Mouse (Mus musculus): ENCODE measurements around the gene Lmntd1. TPM values are rescaled to one million over a fixed set of nuclear protein-coding genes. Genes with fewer than 3 reads are reported as not detected.

Lmntd1 gene
- polyA plus RNA-seq, 1 experiment from 2014 or later: not detected

- DNase-seq (no peak), ATAC-seq (no peak)
- H3K27ac ChIP-seq (ENCODE audit: low read depth): no peak overlapping the region
- WGBS (ENCODE audit: insufficient replicate concordance): 60% methylated on average over 2 of the region's 2 CpGs
- TF ChIP-seq CTCF (IDR thresholded peaks at IDR 0.05; ENCODE audit: low read depth) (no peak), EP300 (IDR thresholded peaks at IDR 0.05; ENCODE audit: low read depth) (no peak)
- H3K36me3 ChIP-seq (replicated peaks; ENCODE audit: insufficient read depth, low read length): no peaks in the 10 kb centered on the region
- H3K9ac ChIP-seq (replicated peaks): no peak overlapping the region
- no peak overlapping the region for H3K4me2 ChIP-seq (ENCODE audit: low read depth, low read length)
- no peak overlapping the region for H3K4me3 ChIP-seq (ENCODE audit: low read depth, low read length)
- no peaks in the 10 kb centered on the region for H3K27me3 ChIP-seq (ENCODE audit: insufficient read depth, low read length)
- H3K4me1 ChIP-seq (ENCODE audit: insufficient read depth): no peaks in the 10 kb centered on the region; the same call in 1 of the 2 replicates
- H3K9me3 ChIP-seq (ENCODE audit: low read length): peaks cover 3% of the 10 kb centered on the region; the same call in 1 of the 2 replicates
Measured at GRCm38 (mm10) chr6:145634454-145634853, 20.3 kb upstream of the Lmntd1 start.

DNA sequence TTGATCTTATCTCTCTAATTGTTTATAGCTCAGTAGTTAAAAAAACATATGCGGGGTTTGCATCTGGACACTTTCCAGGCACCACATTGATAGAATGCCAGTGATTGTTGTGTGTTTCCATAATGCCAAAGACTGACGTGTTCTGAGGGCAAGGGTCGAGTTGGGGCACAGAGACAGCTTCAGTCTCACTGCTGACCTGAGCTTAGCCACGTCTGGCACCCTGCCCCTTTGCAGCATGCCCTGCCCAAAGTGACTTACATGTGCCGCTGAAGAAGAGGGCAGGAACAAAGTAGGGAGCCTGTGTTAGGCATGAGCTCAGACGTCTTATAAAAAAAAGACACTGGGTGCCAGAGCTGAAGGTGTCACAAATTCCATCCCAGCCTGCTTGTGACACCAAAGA lies 16.1 kb upstream of the Lmntd1 start:
- Histone ChIP-seq H3K4me3 (ENCODE audit: low read depth, low read length) (no peak overlapping the region), H3K4me2 (ENCODE audit: low read depth, low read length) (no peak overlapping the region), H3K9ac (replicated peaks) (no peak overlapping the region), H3K27me3 (ENCODE audit: insufficient read depth, low read length) (no peaks in the 10 kb centered on the region), H3K27ac (ENCODE audit: low read depth) (no peak overlapping the region), H3K36me3 (replicated peaks; ENCODE audit: insufficient read depth, low read length) (no peaks in the 10 kb centered on the region), H3K9me3 (ENCODE audit: low read length) (peaks cover 3% of the 10 kb centered on the region; the same call in 1 of the 2 replicates), H3K4me1 (ENCODE audit: insufficient read depth) (no peaks in the 10 kb centered on the region)
- no peak for ATAC-seq
- TF ChIP-seq EP300 (IDR thresholded peaks at IDR 0.05; ENCODE audit: low read depth) (no peak), CTCF (IDR thresholded peaks at IDR 0.05; ENCODE audit: low read depth) (no peak)
- 59% methylated on average over 6 of the region's 6 CpGs for WGBS (ENCODE audit: insufficient replicate concordance)
- no peak for DNase-seq

DNA sequence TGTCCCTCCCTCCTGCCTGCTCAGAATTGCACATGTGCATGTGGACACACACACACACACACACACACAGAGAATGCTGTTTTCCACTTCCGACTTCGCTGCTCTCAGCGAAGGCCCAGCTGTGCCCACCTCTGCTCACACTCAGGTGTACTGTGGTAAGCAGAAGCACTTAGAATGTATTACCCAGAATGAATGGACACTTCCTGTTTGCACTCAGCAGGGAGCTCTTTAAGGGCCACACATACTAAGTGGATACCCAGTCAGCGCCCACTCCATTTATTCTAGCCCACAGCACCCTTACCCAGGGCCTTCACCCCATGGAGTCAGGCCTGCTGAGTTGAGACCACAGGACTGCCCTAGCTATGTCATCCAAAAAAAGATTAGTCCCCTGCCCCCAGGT lies 9.0 kb upstream of the Lmntd1 start:
- ATAC-seq: no peak

DNA sequence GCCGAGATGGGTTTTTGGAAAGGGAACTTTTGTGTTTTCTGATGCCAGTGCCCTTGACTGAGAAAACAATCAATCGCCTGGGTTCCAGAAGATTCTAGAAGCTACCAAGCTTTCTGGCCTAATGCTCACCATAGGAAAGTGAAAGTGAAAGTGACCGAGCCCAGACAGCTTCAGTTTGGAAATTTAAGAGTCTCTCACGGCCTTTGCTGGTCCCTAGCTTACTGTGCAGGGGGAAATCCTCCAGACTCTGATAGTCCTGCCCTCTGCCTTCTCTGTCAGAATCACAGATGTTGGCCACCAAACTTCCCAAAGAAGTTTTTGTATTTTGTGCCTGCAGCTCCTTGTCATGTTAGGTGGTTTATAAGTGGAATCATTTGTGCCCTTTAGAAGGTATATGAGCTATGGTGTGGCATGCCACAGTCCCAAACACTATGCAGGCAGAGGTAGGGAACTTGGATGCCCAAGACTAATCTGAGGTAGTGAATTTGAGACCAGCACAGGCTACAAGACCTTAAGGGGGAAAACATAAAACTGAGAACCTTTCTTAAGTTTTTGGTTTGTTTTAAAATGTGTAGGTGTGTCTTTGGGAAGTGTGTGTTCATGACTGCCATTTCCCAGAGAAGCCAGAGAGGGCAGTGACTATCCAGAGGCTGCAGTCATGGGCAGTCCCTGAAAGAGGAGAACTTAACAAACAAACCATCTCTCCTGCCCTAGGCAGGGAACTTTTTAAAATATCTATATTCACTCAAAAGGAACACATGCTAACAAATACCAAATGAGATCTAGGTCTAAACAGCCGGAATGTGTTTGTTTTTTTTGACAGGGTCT lies 2.5 kb upstream of the Lmntd1 start:
- Histone ChIP-seq H3K9ac (replicated peaks) (no peak overlapping the region; the same call in 1 of the 2 replicates), H3K9me3 (ENCODE audit: low read length) (no peaks in the 10 kb centered on the region), H3K4me3 (ENCODE audit: low read depth, low read length) (no peak overlapping the region), H3K4me1 (ENCODE audit: insufficient read depth) (peaks cover 2% of the 10 kb centered on the region; the same call in 1 of the 2 replicates), H3K27me3 (ENCODE audit: insufficient read depth, low read length) (no peaks in the 10 kb centered on the region), H3K4me2 (ENCODE audit: low read depth, low read length) (peak overlapping the region; percentile 54), H3K27ac (ENCODE audit: low read depth) (no peak overlapping the region), H3K36me3 (replicated peaks; ENCODE audit: insufficient read depth, low read length) (no peaks in the 10 kb centered on the region)
- no peak for TF ChIP-seq CTCF (IDR thresholded peaks at IDR 0.05; ENCODE audit: low read depth)
- TF ChIP-seq EP300 (IDR thresholded peaks at IDR 0.05; ENCODE audit: low read depth): no peak
- DNase-seq: no peak
- 57% methylated on average over 5 of the region's 5 CpGs for WGBS (ENCODE audit: insufficient replicate concordance)
- ATAC-seq: peak; percentile 51; the same call in 1 of the 2 replicates

More for the DNA sequence above, 9.0 kb upstream of the Lmntd1 start:
- Histone ChIP-seq H3K4me2 (ENCODE audit: low read depth, low read length) (no peak overlapping the region), H3K36me3 (replicated peaks; ENCODE audit: insufficient read depth, low read length) (no peaks in the 10 kb centered on the region), H3K9me3 (ENCODE audit: low read length) (no peaks in the 10 kb centered on the region), H3K9ac (replicated peaks) (no peak overlapping the region), H3K27me3 (ENCODE audit: insufficient read depth, low read length) (no peaks in the 10 kb centered on the region), H3K27ac (ENCODE audit: low read depth) (no peak overlapping the region), H3K4me1 (ENCODE audit: insufficient read depth) (no peaks in the 10 kb centered on the region), H3K4me3 (ENCODE audit: low read depth, low read length) (no peak overlapping the region)
- no peak for TF ChIP-seq EP300 (IDR thresholded peaks at IDR 0.05; ENCODE audit: low read depth)
- no peak for TF ChIP-seq CTCF (IDR thresholded peaks at IDR 0.05; ENCODE audit: low read depth)
- WGBS (ENCODE audit: insufficient replicate concordance): 77% methylated on average over 4 of the region's 4 CpGs
- DNase-seq: no peak

GRCm38 (mm10) chr6:145615666-145616210 lies 1.6 kb upstream of the Lmntd1 start, which contains the start of gene Tuba3b:
TSS of gene Tuba3b (plus strand) at chr6:145615757.
- TF ChIP-seq CTCF (IDR thresholded peaks at IDR 0.05; ENCODE audit: low read depth) (no peak), EP300 (IDR thresholded peaks at IDR 0.05; ENCODE audit: low read depth) (no peak)
- H3K27me3 ChIP-seq (ENCODE audit: insufficient read depth, low read length): no peaks in the 10 kb centered on the region

DNA sequence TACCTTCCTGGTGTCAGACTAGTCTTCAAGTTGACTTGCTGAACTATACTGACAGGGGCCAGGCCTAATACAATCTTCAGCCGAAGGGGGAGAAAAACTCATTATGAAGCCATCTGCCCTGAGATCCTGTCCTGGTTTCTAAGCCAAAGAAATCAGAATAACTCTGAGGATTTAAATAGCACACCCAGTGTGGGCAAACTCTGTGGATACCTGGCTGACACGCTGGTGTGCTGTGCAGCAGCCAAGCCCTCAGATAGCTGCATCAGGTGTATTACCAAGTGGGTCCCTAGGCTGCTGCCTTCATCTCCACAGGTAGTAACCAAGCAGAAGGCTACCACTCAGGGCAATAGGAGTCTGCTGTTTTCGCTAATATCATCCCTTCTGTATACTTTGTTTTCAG lies 1.5 kb downstream of the Lmntd1 start:
- no peaks in the 10 kb centered on the region for H3K27me3 ChIP-seq (ENCODE audit: insufficient read depth, low read length)
- DNase-seq: no peak
- no peak for ATAC-seq
- H3K9me3 ChIP-seq (ENCODE audit: low read length): no peaks in the 10 kb centered on the region
- no peak for TF ChIP-seq CTCF (IDR thresholded peaks at IDR 0.05; ENCODE audit: low read depth)
- TF ChIP-seq EP300 (IDR thresholded peaks at IDR 0.05; ENCODE audit: low read depth): no peak
- H3K9ac ChIP-seq (replicated peaks): no peak overlapping the region
- H3K4me2 ChIP-seq (ENCODE audit: low read depth, low read length): no peak overlapping the region
- H3K4me1 ChIP-seq (ENCODE audit: insufficient read depth): peaks cover 2% of the 10 kb centered on the region; the same call in 1 of the 2 replicates
- 72% methylated on average over 3 of the region's 3 CpGs for WGBS (ENCODE audit: insufficient replicate concordance)
- no peak overlapping the region for H3K27ac ChIP-seq (ENCODE audit: low read depth)
- H3K4me3 ChIP-seq (ENCODE audit: low read depth, low read length): no peak overlapping the region
- no peaks in the 10 kb centered on the region for H3K36me3 ChIP-seq (replicated peaks; ENCODE audit: insufficient read depth, low read length)

More at GRCm38 (mm10) chr6:145615666-145616210, 1.6 kb upstream of the Lmntd1 start, which contains the start of gene Tuba3b:
- Histone ChIP-seq H3K36me3 (replicated peaks; ENCODE audit: insufficient read depth, low read length) (no peaks in the 10 kb centered on the region), H3K4me3 (ENCODE audit: low read depth, low read length) (no peak within 1 kb of the TSS), H3K4me2 (ENCODE audit: low read depth, low read length) (peak within 1 kb of the TSS; percentile 54), H3K9ac (replicated peaks) (no peak within 1 kb of the TSS; the same call in 1 of the 2 replicates), H3K4me1 (ENCODE audit: insufficient read depth) (peaks cover 2% of the 10 kb centered on the region; the same call in 1 of the 2 replicates), H3K27ac (ENCODE audit: low read depth) (no peak within 1 kb of the TSS), H3K9me3 (ENCODE audit: low read length) (no peaks in the 10 kb centered on the region)
- WGBS (ENCODE audit: insufficient replicate concordance): 95% methylated on average over 31 of the region's 31 CpGs
- DNase-seq (no peak), ATAC-seq (no peak)

All from liver, postnatal 0 days (tissue).